Mouse (Mus musculus): Measurements from ENCODE around the gene Cib1.
A peak's percentile ranks its signal among the peaks of the same experiment; 100 is the strongest.

Gene Cib1

DNA sequence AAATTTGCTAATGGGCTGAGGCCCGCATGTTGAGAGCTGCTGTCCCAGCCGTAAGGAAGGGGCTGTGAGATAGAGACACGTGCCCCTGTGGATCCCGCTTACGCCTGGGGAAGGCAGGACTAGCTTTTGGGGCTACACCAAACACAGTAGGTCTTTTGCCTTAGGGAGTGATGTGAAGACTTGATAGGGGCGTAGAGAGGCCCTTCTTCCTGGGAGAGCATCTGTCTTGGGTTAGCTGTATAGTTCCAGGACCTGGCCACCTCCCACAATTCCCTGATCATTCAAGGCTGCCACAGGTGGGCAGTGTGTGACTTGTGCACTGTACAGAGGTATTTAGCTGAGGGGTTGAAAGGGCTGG is 32.0 kb downstream of the Cib1 start:
- DNase-seq: no peak

DNA sequence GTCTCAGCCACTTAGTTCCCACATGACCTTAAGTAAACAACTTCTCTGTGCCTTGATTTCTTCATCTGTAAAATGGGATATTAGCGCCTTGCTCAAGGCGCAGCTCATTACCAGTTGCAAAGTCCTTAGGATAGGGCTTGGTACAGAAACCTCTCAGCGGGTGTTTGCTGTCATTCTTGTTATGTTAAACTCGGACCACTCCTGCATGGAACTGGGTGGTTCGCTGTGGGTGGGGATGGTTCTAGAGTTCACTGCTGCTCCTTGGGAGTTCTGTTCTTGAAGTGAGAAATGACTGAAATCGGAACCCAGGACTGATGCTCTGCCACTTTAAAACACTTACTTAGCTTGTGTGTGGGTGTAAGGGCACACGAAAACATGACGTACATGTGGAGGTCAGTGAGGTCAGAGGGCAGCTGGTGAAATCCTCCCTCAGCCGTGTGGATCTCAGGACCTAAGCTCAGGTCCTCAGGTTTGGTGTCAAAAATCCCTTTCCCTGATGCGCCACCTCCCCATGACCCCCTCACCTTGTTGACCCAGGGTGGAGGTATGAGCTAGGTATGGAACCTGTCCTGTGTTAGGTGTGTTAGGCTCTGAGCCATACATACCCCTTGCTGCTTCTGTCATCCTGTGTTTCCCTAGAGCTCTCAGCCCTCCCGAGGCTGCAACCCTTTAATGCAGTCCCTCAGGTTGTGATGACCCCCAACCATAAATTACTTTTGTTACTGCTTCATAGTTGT is 32.6 kb downstream of the Cib1 start:
- DNase-seq: no peak

DNA sequence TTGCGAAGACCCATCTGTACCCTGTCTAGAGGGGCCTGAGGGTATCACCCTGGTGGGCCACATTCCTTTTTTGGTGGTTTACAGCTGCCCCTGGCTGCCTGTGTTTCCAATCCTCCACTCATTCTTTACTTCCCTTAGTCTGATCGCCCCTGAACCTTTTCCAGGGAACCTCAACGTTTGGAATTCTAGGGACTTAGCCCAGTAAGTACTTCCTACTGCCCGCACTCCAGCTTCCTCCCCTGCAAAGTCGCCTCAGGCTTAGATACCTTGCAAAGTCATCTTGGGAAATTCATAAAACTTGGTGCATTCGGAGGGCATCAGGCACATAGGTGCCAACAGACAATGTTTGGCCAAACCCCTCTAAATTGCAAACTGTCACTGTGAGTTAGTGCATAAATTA is 33.3 kb downstream of the Cib1 start:
- no peak for DNase-seq

DNA sequence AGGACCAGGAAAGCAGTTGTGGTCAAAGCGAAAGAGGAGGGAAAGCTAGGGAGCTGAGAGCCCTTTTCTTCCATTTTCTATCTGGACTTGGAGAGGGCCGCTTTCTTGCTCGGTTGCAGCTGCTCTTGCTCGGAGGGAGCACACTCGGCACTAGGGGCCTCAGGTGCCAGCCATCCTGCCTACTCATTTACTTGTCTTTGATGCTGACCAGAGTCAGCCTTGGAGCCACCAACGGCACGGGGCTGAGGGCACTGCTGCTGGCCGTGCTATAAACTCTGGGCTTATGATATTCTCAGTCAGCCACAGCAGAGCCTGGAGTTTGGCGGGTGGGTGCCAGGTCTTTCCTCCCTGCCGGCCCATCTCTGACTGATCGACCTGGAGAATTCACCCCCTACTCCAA is 33.8 kb downstream of the Cib1 start:
- no peak for DNase-seq

DNA sequence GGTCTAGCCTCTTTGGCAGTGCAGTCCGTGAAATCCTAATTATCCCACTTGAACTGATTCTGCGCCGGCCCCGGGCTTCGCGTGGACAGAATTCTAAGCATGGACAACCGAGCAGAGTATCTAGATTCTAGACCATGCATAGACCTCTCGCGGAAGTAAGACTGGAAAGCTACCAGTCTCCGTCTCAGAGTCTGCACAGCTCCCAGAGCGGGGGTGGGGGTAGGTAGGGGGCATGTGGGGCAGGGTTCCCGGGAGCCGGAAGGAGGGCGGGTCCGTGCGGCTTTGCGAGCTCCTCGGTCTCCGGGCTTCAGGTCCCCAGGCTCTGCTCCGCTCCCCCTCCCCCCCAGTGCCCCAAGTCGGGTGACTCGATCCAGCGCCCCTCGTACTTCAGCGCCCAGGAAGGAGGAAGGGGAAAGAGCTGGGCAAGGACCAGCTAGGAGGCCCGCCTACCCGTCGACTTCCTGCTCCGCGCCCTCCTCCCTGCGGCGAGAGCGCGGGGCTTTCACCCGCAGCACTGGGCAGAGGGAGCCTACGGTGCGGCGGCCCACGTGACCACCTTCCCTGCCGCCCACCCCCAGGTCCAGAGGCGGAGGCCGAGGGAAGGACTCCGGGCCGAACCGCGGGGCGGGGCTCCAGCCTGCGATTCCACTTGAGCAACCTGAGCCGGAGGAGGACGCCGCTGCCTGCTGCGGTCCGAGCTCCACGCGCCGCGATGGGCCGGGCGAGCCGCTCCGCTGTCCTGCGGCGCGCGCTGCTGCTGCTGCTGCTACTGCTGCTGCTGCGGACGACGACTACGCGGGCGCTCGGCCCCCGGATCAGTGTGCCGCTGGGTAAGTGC is 34.5 kb downstream of the Cib1 start:
- DNase-seq: peak; percentile 78

DNA sequence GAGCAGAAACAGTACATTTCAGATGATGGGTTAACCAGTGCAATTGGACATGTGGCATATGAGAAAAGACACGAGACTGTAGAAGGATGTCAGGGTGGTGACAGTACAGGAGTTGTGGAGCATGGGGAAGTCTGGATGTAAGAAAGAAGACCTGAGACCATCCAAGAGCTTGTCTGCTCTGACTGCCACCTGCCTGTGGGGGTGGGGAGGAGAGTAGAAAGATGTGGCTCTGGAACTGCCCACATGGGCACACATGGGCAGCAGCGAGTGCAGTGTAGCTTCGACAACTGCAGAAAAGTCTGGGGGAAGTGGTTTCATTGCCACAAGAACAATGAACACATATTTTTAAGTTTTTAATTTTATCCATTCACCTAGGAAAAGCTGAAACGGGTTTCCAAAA is 35.2 kb downstream of the Cib1 start:
- no peak for DNase-seq

DNA sequence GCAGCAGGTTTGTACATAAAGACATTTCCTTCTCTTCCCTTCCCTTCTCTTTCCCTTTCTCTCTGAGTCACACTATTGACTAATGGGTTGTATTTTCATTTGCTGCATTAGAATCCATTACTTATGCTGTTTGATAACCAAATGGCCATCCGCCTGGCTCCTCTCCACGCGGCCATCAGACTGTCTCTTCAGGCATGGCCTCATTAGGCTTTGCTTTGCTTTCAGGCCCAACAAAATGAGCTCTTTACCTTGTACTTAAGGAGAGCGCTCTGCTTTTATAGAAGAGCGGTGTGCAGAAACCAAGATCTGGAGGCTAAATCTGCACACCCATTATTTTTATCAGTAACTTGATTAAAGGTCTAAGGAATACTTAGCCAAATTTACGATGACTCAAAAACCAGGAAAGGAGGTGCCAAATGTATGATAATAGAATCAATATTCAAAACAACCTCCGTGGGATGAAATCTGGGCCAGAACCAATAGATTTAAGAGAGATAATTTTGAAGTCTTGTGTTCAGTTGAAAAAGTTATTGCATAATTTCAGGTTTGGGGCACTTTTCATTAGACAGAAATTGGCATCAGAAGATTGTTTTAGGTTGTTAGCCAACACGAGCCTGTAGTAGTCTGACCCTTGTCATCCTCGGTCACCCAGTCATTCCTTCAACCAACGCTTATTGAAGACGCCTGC is 36.9 kb downstream of the Cib1 start:
- DNase-seq: no peak

DNA sequence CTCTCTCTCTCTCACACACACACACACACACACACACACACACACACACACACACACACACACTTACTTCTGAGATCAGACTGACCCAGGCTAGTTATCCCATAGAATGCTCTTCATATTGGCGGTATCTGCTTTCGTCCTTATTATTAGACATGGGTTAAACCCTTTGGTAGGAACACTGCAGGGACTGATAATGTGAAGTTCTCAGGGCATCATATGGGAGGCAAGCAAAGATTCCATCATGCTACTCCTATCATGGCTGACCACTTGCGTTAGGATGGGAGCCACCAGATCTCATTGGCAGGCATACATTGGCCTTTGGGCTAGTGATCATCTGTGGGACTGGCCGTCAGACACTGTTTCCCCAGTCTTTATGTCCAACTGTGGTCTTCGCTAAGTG is 37.5 kb downstream of the Cib1 start:
- no peak for DNase-seq

DNA sequence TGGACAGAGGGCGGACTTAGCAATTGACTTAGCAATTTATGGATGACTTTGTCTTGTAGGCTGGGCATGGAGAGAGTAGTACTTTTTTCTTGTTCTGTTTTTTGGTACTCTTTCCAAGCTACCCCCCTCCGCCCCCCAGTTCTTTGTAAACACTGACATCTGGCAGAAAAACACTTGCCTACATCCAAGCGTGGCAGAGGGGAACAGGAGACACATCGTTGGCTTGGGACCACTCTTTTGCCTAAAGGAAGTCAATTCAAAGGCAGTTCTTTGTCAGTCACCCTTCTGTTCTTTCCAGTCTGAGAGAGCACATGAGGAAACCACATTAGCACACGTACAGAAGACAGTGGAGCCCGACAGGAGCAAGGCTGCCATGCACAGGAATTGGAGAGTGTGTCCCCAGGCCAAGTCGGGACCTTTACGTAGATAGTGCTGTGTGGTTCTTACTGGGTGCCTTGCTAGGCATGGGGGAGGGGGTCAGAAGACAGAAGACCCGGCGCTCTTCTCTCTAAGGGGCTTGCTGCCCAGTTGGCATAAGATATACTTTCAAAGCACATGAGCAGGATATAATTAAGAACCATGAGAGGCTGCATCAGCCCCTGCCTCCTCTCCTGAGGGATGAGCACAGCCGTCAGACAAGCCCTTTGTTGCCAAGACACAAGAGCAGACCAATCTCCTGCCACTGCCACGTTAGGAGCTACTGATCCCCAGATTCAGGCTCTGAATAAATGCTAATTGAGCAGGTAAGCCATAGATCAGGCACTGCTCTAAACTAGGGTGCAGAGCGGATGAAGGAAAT is 38.5 kb downstream of the Cib1 start:
- DNase-seq: no peak

DNA sequence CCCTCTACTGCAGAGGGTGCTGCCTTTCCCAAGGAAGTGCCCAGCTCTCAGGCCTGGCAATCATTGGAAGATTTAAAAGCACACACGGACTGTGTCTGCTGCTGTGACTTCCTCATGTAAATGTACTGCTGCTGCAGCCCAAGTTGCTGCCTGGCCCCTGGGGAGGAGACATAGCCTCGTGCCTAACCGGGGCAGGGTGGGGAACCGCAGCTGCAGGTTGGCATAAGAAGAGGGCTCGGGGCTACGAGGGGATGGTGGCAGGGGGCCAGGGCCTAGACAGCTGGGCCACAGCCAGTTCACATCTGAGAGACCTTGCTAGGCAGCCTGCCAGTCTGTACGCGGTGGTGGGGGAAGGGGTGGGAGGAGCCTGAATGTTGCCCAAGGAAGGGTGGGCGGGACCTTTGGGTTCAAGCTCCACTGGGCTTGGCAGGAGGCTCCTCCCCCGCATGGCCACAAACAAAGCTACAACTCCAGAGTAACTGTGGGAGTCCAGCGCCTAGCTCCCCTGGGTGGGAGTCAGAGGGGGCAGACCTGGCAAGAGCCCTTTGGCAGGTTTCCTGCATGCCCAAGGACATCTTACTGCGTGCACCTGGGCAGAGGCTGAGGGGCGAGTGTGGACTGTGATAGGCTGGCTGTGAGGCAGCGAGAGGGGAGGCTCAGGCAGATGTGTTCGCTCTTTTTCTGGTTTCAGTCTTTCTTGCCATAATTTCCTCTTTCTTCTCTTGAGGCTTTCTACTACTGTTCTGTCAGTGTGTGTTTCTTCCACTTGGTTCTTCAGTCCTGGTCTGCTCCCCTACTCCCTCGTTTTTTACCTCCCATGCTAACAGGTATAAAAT is 40.2 kb downstream of the Cib1 start:
- DNase-seq: peak; percentile 89

DNA sequence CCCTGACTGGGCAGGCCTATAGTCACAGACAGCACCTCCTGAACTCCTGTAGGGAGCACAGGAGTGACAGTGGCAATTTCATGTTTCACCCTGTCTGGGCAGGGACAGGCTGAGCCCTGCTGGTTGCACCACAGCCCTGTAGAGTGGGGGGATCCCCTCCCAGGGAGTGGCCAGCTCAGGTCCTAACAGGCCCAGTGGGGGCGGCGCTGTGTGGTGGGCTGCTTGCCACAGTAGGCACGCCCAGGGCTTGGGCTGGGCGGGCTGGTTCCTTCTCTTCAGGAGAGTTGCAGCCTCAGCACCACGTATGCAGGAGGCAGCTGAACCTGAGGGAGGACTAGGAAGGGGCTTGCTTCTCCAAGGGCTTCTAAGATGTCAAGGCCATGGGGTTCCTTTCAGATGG is 41.2 kb downstream of the Cib1 start:
- peak; percentile 69 for DNase-seq

DNA sequence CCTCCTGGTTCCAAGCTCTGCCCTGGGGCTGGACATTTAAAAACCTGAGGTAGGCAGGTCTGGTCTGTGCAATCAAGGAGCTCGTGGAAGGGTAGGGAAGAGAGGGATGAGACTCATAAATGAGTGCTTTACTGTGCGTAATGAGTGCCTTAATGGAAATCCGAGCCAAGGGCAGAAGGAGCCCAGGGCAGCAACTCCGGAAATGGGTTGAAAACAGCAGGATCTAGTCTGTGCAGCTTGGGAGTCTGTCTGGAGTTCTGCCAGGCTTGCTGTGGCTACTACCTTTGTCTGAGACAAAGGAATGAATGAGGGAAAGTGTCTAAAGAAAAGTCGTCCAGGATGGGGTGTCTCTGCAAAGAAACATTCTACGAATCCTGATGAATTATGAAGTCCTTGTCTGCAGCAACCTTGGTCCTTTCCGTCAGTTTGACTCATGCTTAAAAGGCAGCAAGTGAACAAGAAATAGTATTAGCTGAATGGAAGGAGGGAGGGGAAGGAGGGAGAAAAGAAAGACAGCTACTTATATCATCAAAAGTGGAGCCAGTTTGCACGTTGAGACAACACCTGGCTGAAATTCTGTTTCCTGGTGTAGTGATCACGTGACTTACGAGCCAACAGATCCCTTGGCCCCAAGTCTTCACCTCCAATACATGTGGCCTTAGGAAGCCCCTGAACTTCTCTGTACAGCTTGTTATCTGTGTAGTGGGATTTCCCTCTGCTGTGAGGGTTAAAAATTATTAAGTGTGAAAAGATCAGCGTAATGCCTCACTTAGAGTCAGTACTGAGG is 43.3 kb downstream of the Cib1 start:
- DNase-seq: no peak

DNA sequence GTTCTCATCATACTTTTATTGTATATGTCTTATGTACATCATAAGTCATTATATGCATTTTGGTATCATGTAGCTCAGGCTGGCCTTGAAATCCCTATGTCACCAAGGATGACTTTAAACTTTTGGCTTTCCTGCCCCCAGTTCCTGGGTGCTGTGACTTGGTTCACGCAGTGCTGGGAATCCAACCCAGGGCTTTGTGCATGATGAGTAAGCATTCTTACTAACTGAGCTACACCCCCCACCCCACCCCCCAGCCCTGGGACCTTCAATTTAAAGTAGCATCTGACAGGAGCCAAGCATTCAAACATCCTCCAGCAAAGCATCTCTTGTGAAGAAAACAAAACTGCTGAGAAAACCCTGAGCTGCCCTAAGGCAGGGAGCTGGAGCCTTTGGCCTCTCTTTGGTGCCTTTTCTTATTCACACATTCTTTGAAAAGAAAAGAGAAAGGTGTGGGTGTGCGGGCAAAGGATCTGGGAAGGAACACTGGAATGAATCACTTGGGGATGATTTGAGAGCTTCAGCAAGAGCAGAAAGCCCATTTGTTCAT is 44.0 kb downstream of the Cib1 start:
- DNase-seq: no peak

DNA sequence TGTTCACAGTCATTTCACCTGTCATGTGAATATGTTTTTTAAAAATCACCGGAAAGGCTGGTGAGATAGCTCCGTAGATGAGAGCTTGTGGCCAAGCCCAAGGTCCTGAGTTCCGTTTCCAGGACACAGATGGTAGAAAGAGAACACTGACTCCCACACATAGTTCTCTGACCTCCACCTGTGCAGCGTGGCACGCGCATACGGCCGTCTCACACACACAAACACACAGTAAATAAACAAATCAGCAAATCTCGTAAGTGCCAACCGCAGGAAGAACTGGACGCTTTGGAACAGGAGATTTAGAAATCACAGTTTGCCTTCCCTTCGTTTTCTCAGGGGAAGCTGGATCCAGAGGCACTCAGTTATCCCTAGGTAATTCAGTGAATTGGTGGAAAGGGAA is 45.1 kb downstream of the Cib1 start:
- no peak for DNase-seq

DNA sequence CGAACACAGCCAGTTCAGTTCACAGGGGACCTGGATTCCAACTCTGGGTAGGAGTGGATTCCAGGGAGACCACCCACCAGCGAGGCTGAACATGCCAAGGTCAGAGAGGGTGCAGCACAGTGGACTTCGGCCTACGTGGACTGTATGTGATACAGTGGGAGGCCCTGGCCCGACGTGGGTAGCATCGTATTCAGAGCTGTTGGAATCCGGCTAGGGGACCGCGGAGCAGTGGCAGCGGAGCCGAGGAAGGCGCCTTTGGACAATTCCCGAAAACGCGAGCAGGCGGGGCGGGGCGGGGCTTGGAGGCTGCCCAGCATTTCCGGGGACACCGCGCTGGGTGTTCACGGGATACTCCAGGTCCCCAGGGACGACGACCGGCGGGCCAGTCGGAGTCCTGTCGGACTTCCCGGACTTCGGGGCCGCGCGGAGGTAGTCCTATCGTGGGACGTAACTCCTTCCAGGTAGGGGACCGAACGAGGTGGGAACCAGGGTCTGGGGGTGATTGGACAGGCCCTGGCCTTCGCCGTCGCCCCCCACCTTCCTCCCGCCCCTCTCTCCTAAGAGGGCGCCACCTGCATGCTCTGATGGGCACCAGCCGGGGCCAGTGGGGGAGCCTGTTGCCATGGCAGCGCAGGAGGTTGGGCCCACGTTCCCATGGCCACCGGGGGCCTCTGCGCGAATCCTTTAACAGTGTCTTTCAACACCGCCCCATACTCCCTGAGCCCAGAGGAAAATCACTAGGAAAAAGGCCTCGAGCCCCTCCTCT is 45.9 kb downstream of the Cib1 start, which contains the start of gene Sema4b:
Sema4b (plus strand) TSS at position 311 of the 766 bp plus-strand sequence.
- DNase-seq: peak; percentile 86

DNA sequence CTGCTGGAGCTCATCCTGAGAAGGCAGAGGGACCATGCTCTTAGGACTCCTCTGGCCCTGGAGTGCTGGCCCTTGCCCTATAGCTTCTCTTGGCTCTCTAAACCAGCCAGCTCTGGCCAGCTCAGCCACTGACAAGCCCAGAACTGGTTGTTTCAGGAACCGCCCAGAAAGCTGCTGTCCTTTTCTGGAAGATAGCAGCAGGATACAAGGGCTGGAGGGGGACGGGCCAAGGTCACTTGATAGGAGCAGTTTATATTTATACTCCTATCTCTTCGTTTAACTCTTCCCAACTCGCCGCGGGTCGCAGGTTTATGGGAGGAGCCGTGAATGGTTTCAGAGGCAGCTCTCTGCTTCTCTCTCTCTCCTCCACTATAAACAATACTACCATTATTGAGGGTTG is 46.6 kb downstream of the Cib1 start:
- DNase-seq: no peak

DNA sequence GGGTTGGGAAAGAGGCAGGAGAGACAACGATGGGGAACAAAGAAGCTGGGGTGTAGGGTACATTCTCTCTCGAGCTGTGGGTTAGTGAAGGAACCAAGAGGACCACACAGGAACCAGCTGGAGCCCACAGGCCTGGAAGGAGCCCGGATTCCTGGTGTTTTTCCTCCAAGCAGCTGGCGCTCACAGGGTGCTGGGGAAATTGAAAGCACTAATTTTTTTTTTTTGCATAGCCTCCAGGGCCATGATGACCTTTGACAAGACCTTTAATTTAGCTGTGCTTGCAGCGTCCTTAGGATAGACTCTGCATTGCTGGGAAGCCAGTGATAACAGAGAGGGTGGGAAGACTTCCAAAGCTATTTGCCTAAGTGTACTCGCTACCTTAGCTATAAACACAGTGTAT is 47.6 kb downstream of the Cib1 start:
- no peak for DNase-seq

DNA sequence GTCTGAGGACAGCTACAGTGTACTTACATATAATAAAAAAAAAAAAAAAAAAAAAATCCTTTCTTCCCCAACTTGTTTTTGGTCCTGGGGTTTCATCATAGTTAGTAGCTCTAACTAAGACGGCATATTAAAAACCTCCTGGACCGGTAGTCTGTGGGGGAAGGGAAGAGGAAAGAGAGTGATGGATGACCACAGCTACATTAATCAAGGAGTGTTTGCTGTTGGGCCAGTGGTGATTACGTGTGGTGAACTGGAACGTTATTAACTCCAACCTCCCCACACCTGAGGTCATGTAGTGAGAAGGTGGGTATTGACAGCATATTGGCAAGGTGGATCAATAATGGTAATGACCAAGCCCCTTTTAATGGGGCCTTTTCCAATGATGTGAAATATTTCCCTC is 48.1 kb downstream of the Cib1 start:
- DNase-seq: no peak

DNA sequence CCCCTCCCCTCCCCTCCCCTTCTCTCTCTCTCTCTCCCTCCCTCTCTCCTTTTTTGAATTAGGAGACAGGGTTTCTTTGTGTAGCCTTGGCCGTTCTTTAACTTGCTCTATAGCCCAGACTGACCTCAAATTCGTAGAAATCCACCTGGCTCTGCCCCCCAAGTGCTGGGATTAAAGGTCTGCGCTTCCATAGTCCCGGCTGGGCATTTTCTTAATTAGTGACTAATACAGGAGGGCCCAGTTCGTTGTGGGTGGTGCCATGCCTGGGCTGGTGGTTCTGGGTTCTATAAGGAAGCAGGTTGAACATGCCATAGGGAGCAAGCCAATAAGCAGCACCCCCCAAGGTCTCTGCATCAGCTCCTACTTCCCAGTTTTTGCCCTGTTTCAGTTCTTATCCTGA is 48.6 kb downstream of the Cib1 start:
- DNase-seq: no peak

DNA sequence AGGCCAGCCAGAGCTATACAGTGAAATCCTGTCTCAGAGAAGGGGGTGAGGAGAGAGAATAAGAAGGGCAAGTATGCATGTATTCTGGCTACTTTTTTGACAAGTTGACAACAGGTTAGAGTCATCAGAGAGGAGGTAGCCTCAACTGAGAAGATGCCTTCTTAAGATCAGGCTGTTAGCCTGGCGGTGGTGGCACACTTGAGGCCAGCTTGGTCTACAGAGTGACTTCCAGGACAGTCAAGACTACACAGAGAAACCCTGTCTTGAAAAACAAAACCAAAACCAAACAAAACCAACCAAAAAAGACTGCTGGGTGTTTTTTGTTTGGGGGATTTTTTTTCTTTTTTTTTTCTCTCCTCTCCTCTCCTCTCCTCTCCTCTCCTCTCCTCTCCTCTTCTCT is 49.1 kb downstream of the Cib1 start:
- no peak for DNase-seq
